8 mouse cellular contexts compared by ENCODE assay signal in genomic region chr7:29282074-29282554, GRCm38 (mm10). TPM values are rescaled to one million over a fixed set of nuclear protein-coding genes. Genes with fewer than 3 reads are reported as not detected.
DNase-seq lines count a peak whose midpoint lies in the region; ATAC-seq and TF ChIP-seq lines count a peak whose summit lies in the region.

No protein-coding gene starts in this region.

- H3K4me2 ChIP-seq in heart, embryonic 15.5 days, result peak overlapping the region; percentile 96
- H3K4me2 ChIP-seq in hindbrain, embryonic 13.5 days, result peak overlapping the region; percentile 95
- peak overlapping the region; percentile 95 for H3K4me2 ChIP-seq in midbrain, embryonic 14.5 days (ENCODE audit: low read length)

- intact Hi-C loops in heart, postnatal 10 days (cut with DNase I), result loop anchor here (5.0 kb wide), 1 partner anchor 35 kb away; the partner anchor contains the start of gene 2200002D01Rik

- peaks cover 5% of the 10 kb centered on the region; the same call in 1 of the 2 replicates for H3K27me3 ChIP-seq in heart, embryonic 15.5 days
- peaks cover 67% of the 10 kb centered on the region for H3K27me3 ChIP-seq in hindbrain, embryonic 13.5 days
- H3K27me3 ChIP-seq in midbrain, embryonic 14.5 days (ENCODE audit: control insufficient read depth, insufficient read depth, low read length), result peaks cover 28% of the 10 kb centered on the region

- H3K4me3 ChIP-seq in heart, embryonic 15.5 days, result peak overlapping the region; percentile 72
- peak overlapping the region; percentile 51 for H3K4me3 ChIP-seq in bone marrow macrophage, adult 2 months (ENCODE audit: insufficient read depth, low read length)
- H3K4me3 ChIP-seq in hindbrain, embryonic 13.5 days, result peak overlapping the region; percentile 60
- H3K4me3 ChIP-seq in midbrain, embryonic 14.5 days (replicated peaks; ENCODE audit: low read depth, low read length), result peak overlapping the region; percentile 48

- H3K36me3 ChIP-seq in heart, embryonic 15.5 days, result no peaks in the 10 kb centered on the region
- no peaks in the 10 kb centered on the region for H3K36me3 ChIP-seq in hindbrain, embryonic 13.5 days
- H3K36me3 ChIP-seq in midbrain, embryonic 14.5 days (ENCODE audit: control insufficient read depth, insufficient read depth, low read length), result no peaks in the 10 kb centered on the region

- no peak for TF ChIP-seq CTCF in bone marrow macrophage, adult 2 months (IDR thresholded peaks at IDR 0.05; ENCODE audit: low read depth, low read length)

- H3K4me1 ChIP-seq in heart, embryonic 15.5 days (replicated peaks), result peaks cover 17% of the 10 kb centered on the region
- no peaks in the 10 kb centered on the region for H3K4me1 ChIP-seq in bone marrow macrophage, adult 2 months (ENCODE audit: control insufficient read depth, insufficient read depth, low read length)
- peaks cover 18% of the 10 kb centered on the region for H3K4me1 ChIP-seq in hindbrain, embryonic 13.5 days (replicated peaks)
- peaks cover 10% of the 10 kb centered on the region for H3K4me1 ChIP-seq in midbrain, embryonic 14.5 days (ENCODE audit: control insufficient read depth, insufficient read depth, low read length)

- H3K9ac ChIP-seq in heart, embryonic 15.5 days, result peak overlapping the region; percentile 77
- peak overlapping the region; percentile 76 for H3K9ac ChIP-seq in hindbrain, embryonic 13.5 days
- peak overlapping the region; percentile 52 for H3K9ac ChIP-seq in midbrain, embryonic 14.5 days (replicated peaks; ENCODE audit: low read length)

- no peaks in the 10 kb centered on the region for H3K9me3 ChIP-seq in heart, embryonic 15.5 days (replicated peaks)
- no peaks in the 10 kb centered on the region for H3K9me3 ChIP-seq in hindbrain, embryonic 13.5 days
- H3K9me3 ChIP-seq in midbrain, embryonic 14.5 days (ENCODE audit: control insufficient read depth, low read length), result no peaks in the 10 kb centered on the region

- H3K27ac ChIP-seq in heart, embryonic 15.5 days, result no peak overlapping the region
- no peak overlapping the region for H3K27ac ChIP-seq in bone marrow macrophage, adult 2 months (ENCODE audit: insufficient read depth, low read depth, low read length)
- no peak overlapping the region for H3K27ac ChIP-seq in hindbrain, embryonic 13.5 days
- H3K27ac ChIP-seq in midbrain, embryonic 14.5 days (replicated peaks; ENCODE audit: low read depth, low read length), result no peak overlapping the region

- TF ChIP-seq POLR2A in bone marrow macrophage, adult 2 months (IDR thresholded peaks at IDR 0.05; ENCODE audit: borderline replicate concordance, low read depth, low read length), result no peak

- WGBS in heart, embryonic 15.5 days, result 10% methylated on average over 21 of the region's 21 CpGs
- 10% methylated on average over 21 of the region's 21 CpGs for WGBS in hindbrain, embryonic 13.5 days
- WGBS in midbrain, embryonic 14.5 days, result 10% methylated on average over 21 of the region's 21 CpGs

- no peak for DNase-seq in heart, postnatal 10 days
- DNase-seq in midbrain, embryonic 14.5 days, result no peak
- DNase-seq in ovary, postnatal 14 days (ENCODE audit: low spot score), result no peak
- DNase-seq in thymus, postnatal 36 days, result no peak

- no peak for ATAC-seq in heart, embryonic 15.5 days (replicated peaks; ENCODE audit: insufficient number of reproducible peaks, insufficient read depth, low FRiP score, low read depth)
- ATAC-seq in hindbrain, embryonic 13.5 days (ENCODE audit: low FRiP score), result peak; percentile 34; the same call in 1 of the 2 replicates
- no peak for ATAC-seq in midbrain, embryonic 14.5 days (ENCODE audit: low FRiP score, low TSS enrichment)
- no peak for ATAC-seq in inflammation-experienced regulatory T-cells, adult 6 months

RNA-seq across cellular contexts. Expression of gene Spint2, which starts 0.4 kb away (rescaled TPM):
- polyA plus RNA-seq in heart, embryonic 15.5 days (2015; fragmentation: Nextera tagmentation; extraction: Ambion mirVana), result 77.9 and 125 TPM in 2 replicates
- 10 to 100 TPM; 53.3 to 62.7 TPM for total RNA-seq in heart, postnatal 10 days (2021)
- polyA plus RNA-seq in bone marrow macrophage, adult 2 months (2012; ENCODE audit: insufficient read depth, insufficient read length, missing spikeins), result 0.91 TPM in 1 of 2 replicates, not detected in the other
- 42.4 and 44.0 TPM in 2 replicates for polyA plus RNA-seq in hindbrain, embryonic 13.5 days (2015; fragmentation: Nextera tagmentation; extraction: Ambion mirVana)
- polyA plus RNA-seq in midbrain, embryonic 14.5 days (2014; fragmentation: Nextera tagmentation; extraction: Ambion mirVana), result 52.3 and 66.3 TPM in 2 replicates
- 10 to 100 TPM; 58.9 to 90.9 (median 63.6) TPM for polyA plus RNA-seq in inflammation-experienced regulatory T-cells, adult 6 months (2017; shearing (Covaris generic))

RNA-seq across cellular contexts. Expression of gene Ppp1r14a, which starts 7.0 kb away (rescaled TPM):
- 17.0 and 20.8 TPM in 2 replicates for polyA plus RNA-seq in heart, embryonic 15.5 days (2015; fragmentation: Nextera tagmentation; extraction: Ambion mirVana)
- 10 to 100 TPM; 21.2 to 27.8 TPM for total RNA-seq in heart, postnatal 10 days (2021)
- polyA plus RNA-seq in bone marrow macrophage, adult 2 months (2012; ENCODE audit: insufficient read depth, insufficient read length, missing spikeins), result not detected in 2 replicates
- 8.6 and 13.1 TPM in 2 replicates for polyA plus RNA-seq in hindbrain, embryonic 13.5 days (2015; fragmentation: Nextera tagmentation; extraction: Ambion mirVana)
- polyA plus RNA-seq in midbrain, embryonic 14.5 days (2014; fragmentation: Nextera tagmentation; extraction: Ambion mirVana), result 0.94 and 3.9 TPM in 2 replicates
- polyA plus RNA-seq in inflammation-experienced regulatory T-cells, adult 6 months (2017; shearing (Covaris generic)), result not detected

RNA-seq across cellular contexts. Expression of gene Dpf1, which starts 21.6 kb away (rescaled TPM):
- polyA plus RNA-seq in heart, embryonic 15.5 days (2015; fragmentation: Nextera tagmentation; extraction: Ambion mirVana), result 2.6 and 3.9 TPM in 2 replicates
- total RNA-seq in heart, postnatal 10 days (2021), result 1 to 10 TPM in 1 of 2 experiments, under 1 TPM in 1; 0.45 to 2.1 TPM
- polyA plus RNA-seq in bone marrow macrophage, adult 2 months (2012; ENCODE audit: insufficient read depth, insufficient read length, missing spikeins), result 0.60 TPM in 1 of 2 replicates, not detected in the other
- 187 and 197 TPM in 2 replicates for polyA plus RNA-seq in hindbrain, embryonic 13.5 days (2015; fragmentation: Nextera tagmentation; extraction: Ambion mirVana)
- polyA plus RNA-seq in midbrain, embryonic 14.5 days (2014; fragmentation: Nextera tagmentation; extraction: Ambion mirVana), result 203 and 214 TPM in 2 replicates
- 1 to 10 TPM in 1 of 3 experiments, under 1 TPM in 1, not detected in 1; 0.13 to 1.2 TPM for polyA plus RNA-seq in inflammation-experienced regulatory T-cells, adult 6 months (2017; shearing (Covaris generic))

RNA-seq across cellular contexts. Expression of gene 2200002D01Rik, which starts 33.8 kb away (rescaled TPM):
- polyA plus RNA-seq in heart, embryonic 15.5 days (2015; fragmentation: Nextera tagmentation; extraction: Ambion mirVana), result 6.3 and 7.1 TPM in 2 replicates
- total RNA-seq in heart, postnatal 10 days (2021), result 1 to 10 TPM; 2.6 to 3.5 TPM
- polyA plus RNA-seq in bone marrow macrophage, adult 2 months (2012; ENCODE audit: insufficient read depth, insufficient read length, missing spikeins), result 1.9 TPM in 1 of 2 replicates, not detected in the other
- 1.7 and 2.1 TPM in 2 replicates for polyA plus RNA-seq in hindbrain, embryonic 13.5 days (2015; fragmentation: Nextera tagmentation; extraction: Ambion mirVana)
- polyA plus RNA-seq in midbrain, embryonic 14.5 days (2014; fragmentation: Nextera tagmentation; extraction: Ambion mirVana), result 0.29 and 0.57 TPM in 2 replicates
- 1 to 10 TPM in 2 of 3 experiments, under 1 TPM in 1; 0.91 to 1.9 (median 1.7) TPM for polyA plus RNA-seq in inflammation-experienced regulatory T-cells, adult 6 months (2017; shearing (Covaris generic))

RNA-seq across cellular contexts. Expression of gene Yif1b, which starts 44.0 kb away (rescaled TPM):
- 98.2 and 107 TPM in 2 replicates for polyA plus RNA-seq in heart, embryonic 15.5 days (2015; fragmentation: Nextera tagmentation; extraction: Ambion mirVana)
- 10 to 100 TPM; 72.9 to 75.1 TPM for total RNA-seq in heart, postnatal 10 days (2021)
- polyA plus RNA-seq in bone marrow macrophage, adult 2 months (2012; ENCODE audit: insufficient read depth, insufficient read length, missing spikeins), result 29.7 and 33.8 TPM in 2 replicates
- 79.0 and 79.8 TPM in 2 replicates for polyA plus RNA-seq in hindbrain, embryonic 13.5 days (2015; fragmentation: Nextera tagmentation; extraction: Ambion mirVana)
- 86.6 and 107 TPM in 2 replicates for polyA plus RNA-seq in midbrain, embryonic 14.5 days (2014; fragmentation: Nextera tagmentation; extraction: Ambion mirVana)
- polyA plus RNA-seq in inflammation-experienced regulatory T-cells, adult 6 months (2017; shearing (Covaris generic)), result 10 to 100 TPM; 56.3 to 68.5 (median 57.1) TPM

Comparison
In these comparisons a context has a peak if more than half of its experiments do, and no peak if none do; other contexts are left out.
1. RNA of gene Spint2, which starts 0.4 kb away (polyA plus RNA-seq): 77.9 to 125 TPM in heart, embryonic 15.5 days, 58.9 to 90.9 TPM in inflammation-experienced regulatory T-cells, adult 6 months, 52.3 to 66.3 TPM in midbrain, embryonic 14.5 days and 42.4 to 44.0 TPM in hindbrain, embryonic 13.5 days; 0.91 TPM in bone marrow macrophage, adult 2 months; every median in the first group is over 10 times any median in the second.
2. RNA of gene Dpf1, which starts 21.6 kb away (polyA plus RNA-seq): 203 to 214 TPM in midbrain, embryonic 14.5 days and 187 to 197 TPM in hindbrain, embryonic 13.5 days; 2.6 to 3.9 TPM in heart, embryonic 15.5 days, 0.60 TPM in bone marrow macrophage, adult 2 months and 0.13 to 1.2 TPM in inflammation-experienced regulatory T-cells, adult 6 months; every median in the first group is over 10 times any median in the second.
3. Peak in every context shown above with its lines, with median percentiles within 50 percentile points of each other: H3K4me2 ChIP-seq, H3K4me3 ChIP-seq and H3K9ac ChIP-seq.